Mouse (Mus musculus) neural tube, embryonic 14.5 days (tissue): ENCODE measurements around the gene Nfkbib. TPM values are rescaled to one million over a fixed set of nuclear protein-coding genes. Genes with fewer than 3 reads are reported as not detected.

Experiments used
- ATAC-seq: fragments of 200-750 bp; cut with Nextera tagmentation; 2 replicates; pipeline ENCODE4 v1.8.0; 2017; ENCODE audit warnings: low read depth, mild to moderate bottlenecking, moderate TSS enrichment, moderate library complexity
- H3K27ac ChIP-seq: fragments of 300-500 bp; sonication (generic); 2 replicates; pipeline ENCODE4 v1.5.1; 2014; ENCODE audit warnings: low read depth, mild to moderate bottlenecking, control low read depth, low read length, moderate library complexity, mixed read lengths
- H3K27me3 ChIP-seq: fragments of 300-500 bp; sonication (generic); 2 replicates; pipeline ENCODE4 v1.6.1; 2014; ENCODE audit warnings: low read length; ENCODE audit not compliant: control insufficient read depth, insufficient read depth
- H3K36me3 ChIP-seq: fragments of 300-500 bp; sonication (generic); 2 replicates; pipeline ENCODE4 v1.6.1; 2014; ENCODE audit warnings: low read length, mixed read lengths; ENCODE audit not compliant: control insufficient read depth, insufficient read depth
- H3K4me1 ChIP-seq: fragments of 300-500 bp; sonication (generic); 2 replicates; pipeline ENCODE4 v1.6.1; 2014; ENCODE audit warnings: low read length; ENCODE audit not compliant: control insufficient read depth, insufficient read depth
- H3K4me2 ChIP-seq: fragments of 300-500 bp; sonication (generic); 2 replicates; pipeline ENCODE4 v1.6.1; 2014; ENCODE audit warnings: mild to moderate bottlenecking, low read depth, low read length, control low read depth
- H3K4me3 ChIP-seq: fragments of 300-500 bp; sonication (generic); 2 replicates; pipeline ENCODE4 v1.5.1; 2014; ENCODE audit warnings: low read depth, low read length, control low read depth, mixed read lengths
- H3K9ac ChIP-seq: fragments of 300-500 bp; sonication (generic); replicated peaks from 2 replicates; pipeline ENCODE4 v1.6.1; 2014; ENCODE audit warnings: low read depth, mild to moderate bottlenecking, control low read depth, low read length, mixed read lengths
- H3K9me3 ChIP-seq: fragments of 300-500 bp; sonication (generic); 2 replicates; pipeline ENCODE4 v1.6.1; 2016; ENCODE audit warnings: low read length; ENCODE audit not compliant: control insufficient read depth
- WGBS: fragments of 180-500 bp; shearing (Covaris S2); extraction: QIAGEN DNeasy Blood & Tissue Kit; methylation state at CpG from one replicate; pipeline ENCODE4 v1.1.7; 2014; 5-methylcytosine and 5-hydroxymethylcytosine counted together
- polyA plus RNA-seq: library from polyadenylated mRNA; unstranded; fragments of >200 nt; fragmentation: Nextera tagmentation; extraction: Ambion mirVana; gene quantifications from 2 replicates; pipeline ENCODE4 v1.2.1, GENCODE M21; 2014

Nfkbib gene
- polyA plus RNA-seq, 1 experiment from 2014 or later, result 77.8 TPM

DNA sequence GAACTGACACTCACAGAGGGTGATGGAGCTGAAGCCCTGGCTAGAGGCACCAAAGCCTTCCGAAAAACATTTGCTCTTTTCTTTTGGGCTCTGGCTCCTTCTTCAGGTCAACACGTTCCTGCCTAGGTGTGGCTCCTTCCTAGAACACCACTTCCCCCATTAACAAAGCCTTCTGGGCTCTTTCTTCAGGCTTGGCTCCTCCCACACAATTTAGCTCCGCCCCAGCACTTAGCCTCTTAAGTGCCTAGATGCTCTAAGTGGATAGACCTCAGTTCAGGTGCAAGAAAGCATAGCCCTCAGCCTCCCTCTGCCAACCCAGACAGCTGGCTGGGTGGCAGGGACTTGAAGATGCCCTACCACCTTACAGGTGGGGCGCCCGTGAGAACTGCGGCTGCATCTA, 31.6 kb downstream of the Nfkbib start:
- peaks cover 7% of the 10 kb centered on the region; the same call in 1 of the 2 replicates for H3K4me1 ChIP-seq
- no peaks in the 10 kb centered on the region for H3K36me3 ChIP-seq
- H3K27ac ChIP-seq, result no peak overlapping the region
- peaks cover 5% of the 10 kb centered on the region; the same call in 1 of the 2 replicates for H3K27me3 ChIP-seq
- no peak for ATAC-seq
- H3K4me3 ChIP-seq, result no peak overlapping the region
- H3K4me2 ChIP-seq, result no peak overlapping the region
- WGBS, result 81% methylated on average over 6 of the region's 6 CpGs
- no peak overlapping the region for H3K9ac ChIP-seq
- H3K9me3 ChIP-seq, result no peaks in the 10 kb centered on the region

DNA sequence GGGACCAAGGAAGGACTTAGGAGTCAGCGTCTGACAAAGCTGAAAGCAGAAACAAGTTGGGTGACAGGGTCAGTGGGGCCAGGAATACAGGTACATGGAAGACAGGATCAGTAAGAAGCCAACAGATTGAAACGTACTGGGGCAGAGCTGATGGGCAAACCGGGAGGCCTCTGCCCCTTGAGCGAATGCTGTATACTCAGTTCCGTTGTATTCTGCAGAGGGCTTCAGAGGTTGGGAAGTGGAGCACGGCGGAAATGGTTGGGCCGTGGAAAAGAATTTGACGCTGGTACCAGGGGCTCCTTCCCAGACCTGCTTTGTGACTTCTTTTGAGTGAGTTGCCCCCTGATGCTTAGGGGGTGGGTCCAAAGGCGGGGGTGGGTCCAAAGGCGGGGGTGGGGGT, 34.1 kb downstream of the Nfkbib start:
- peak overlapping the region; percentile 56 for H3K4me2 ChIP-seq
- ATAC-seq, result no peak
- H3K4me3 ChIP-seq, result peak overlapping the region; percentile 36; the same call in 1 of the 2 replicates
- 8% methylated on average over 11 of the region's 11 CpGs for WGBS
- H3K9me3 ChIP-seq, result no peaks in the 10 kb centered on the region
- H3K27ac ChIP-seq, result no peak overlapping the region
- H3K4me1 ChIP-seq, result peaks cover 5% of the 10 kb centered on the region; the same call in 1 of the 2 replicates
- H3K9ac ChIP-seq, result no peak overlapping the region
- no peaks in the 10 kb centered on the region for H3K36me3 ChIP-seq
- peaks cover 5% of the 10 kb centered on the region; the same call in 1 of the 2 replicates for H3K27me3 ChIP-seq

DNA sequence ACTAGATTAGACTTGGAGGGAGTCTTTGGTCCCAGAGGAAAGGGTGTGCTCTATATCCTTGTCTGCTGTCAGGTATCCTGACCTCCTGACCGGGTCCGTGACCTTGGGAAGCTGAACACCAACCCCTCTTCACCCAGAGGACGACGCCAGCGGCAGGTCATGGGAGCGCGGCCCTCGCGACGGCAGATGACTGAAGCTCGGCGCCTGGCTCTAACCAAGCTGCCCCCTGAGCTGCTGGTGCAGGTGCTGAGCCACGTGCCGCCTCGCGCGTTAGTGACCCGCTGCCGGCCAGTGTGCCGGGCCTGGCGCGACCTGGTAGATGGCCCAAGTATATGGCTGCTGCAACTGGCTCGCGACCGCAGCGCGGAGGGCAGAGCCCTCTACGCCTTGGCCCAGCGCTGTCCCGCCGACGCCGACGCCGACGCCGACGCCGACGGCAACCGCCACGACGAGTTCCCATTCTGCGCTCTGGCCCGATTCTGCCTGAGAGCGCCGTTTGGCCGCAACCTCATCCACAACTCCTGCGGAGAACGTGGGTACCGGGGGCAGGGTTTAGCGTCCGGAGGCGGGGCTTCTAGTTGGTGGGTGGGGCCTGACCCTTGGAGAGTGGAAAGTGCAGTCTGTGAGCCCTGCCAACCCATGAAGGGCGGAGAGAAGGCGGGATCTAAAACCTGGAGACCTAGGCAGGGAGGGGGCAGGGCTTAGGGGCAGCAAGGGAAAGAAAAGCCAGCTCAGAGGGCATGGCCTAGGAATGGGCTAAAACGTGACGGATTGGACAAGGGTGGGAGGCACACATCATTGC, 34.8 kb downstream of the Nfkbib start:
- Histone ChIP-seq H3K4me1 (peaks cover 5% of the 10 kb centered on the region; the same call in 1 of the 2 replicates), H3K27ac (no peak overlapping the region)
- WGBS, result 3% methylated on average over 58 of the region's 58 CpGs

DNA sequence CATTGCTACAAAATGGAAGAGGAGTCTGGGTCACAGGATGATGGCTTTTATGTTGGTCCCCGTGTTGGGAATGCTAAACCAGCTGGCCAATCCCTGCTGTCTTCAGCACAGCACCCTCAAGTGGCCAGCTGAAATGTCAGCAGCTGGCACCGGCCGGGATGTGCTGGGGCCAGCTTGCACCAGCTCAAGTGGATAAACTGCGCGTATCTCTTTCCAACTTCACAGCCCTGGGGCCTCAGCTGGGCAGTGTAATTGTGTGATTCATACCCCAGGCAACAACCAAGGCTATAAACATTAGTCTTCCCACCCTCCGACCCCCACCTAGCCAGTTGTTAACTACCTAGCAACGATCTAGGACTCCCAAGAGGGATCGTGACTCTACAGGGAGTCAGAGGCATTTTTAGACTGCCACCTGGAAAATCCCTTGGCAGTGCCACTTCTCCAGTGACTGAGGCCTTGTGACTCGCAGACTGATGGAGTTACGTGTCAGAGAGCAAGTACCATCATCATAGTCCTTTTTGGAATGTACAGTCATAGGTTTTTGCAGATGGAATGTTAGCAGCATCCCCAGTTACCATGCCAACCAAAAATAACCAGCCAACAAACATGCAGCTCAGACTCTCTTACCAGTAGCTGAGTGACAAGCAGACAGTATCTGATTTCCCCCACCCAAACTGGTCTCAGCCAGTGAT, 39.5 kb downstream of the Nfkbib start:
- no peaks in the 10 kb centered on the region for H3K9me3 ChIP-seq
- H3K36me3 ChIP-seq, result no peaks in the 10 kb centered on the region
- no peak overlapping the region for H3K4me2 ChIP-seq
- peaks cover 5% of the 10 kb centered on the region; the same call in 1 of the 2 replicates for H3K27me3 ChIP-seq
- WGBS, result 25% methylated on average over 10 of the region's 10 CpGs
- ATAC-seq, result peak; percentile 55
- H3K4me1 ChIP-seq, result peaks cover 5% of the 10 kb centered on the region; the same call in 1 of the 2 replicates
- H3K9ac ChIP-seq, result no peak overlapping the region
- H3K4me3 ChIP-seq, result no peak overlapping the region
- H3K27ac ChIP-seq, result no peak overlapping the region

More for the DNA sequence above, 34.8 kb downstream of the Nfkbib start:
- Histone ChIP-seq H3K27me3 (peaks cover 5% of the 10 kb centered on the region; the same call in 1 of the 2 replicates), H3K4me3 (peak overlapping the region; percentile 36), H3K4me2 (peak overlapping the region; percentile 56), H3K9ac (peak overlapping the region; percentile 41; the same call in 1 of the 2 replicates), H3K36me3 (no peaks in the 10 kb centered on the region), H3K9me3 (no peaks in the 10 kb centered on the region)
- peak; percentile 58; the same call in 1 of the 2 replicates for ATAC-seq

DNA sequence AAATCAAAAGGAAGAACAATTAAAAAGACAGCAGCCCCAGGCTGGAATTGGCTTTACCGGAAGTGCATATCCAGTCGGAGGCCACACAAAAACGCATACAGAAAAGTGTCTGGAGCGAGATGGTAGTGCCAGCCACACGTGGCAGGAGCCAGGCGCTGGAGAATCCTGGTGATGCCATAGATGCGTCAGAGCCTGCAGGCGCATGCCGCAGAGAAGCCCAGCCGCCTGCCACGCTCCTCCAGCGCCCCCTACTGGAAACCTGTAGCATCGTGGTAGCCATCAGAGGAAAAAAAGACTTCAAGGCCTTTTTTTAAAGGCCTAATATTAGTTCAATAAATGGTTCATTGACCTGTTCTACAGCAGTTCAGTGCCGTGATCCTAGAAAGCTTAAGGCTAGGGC, 40.7 kb downstream of the Nfkbib start:
- no peak overlapping the region for H3K9ac ChIP-seq
- no peaks in the 10 kb centered on the region for H3K9me3 ChIP-seq
- 7% methylated on average over 14 of the region's 14 CpGs for WGBS
- no peak overlapping the region for H3K4me3 ChIP-seq
- no peak overlapping the region for H3K4me2 ChIP-seq
- no peak overlapping the region for H3K27ac ChIP-seq
- no peaks in the 10 kb centered on the region for H3K4me1 ChIP-seq
- no peaks in the 10 kb centered on the region for H3K36me3 ChIP-seq
- no peaks in the 10 kb centered on the region for H3K27me3 ChIP-seq
- peak; percentile 81; the same call in 1 of the 2 replicates for ATAC-seq

DNA sequence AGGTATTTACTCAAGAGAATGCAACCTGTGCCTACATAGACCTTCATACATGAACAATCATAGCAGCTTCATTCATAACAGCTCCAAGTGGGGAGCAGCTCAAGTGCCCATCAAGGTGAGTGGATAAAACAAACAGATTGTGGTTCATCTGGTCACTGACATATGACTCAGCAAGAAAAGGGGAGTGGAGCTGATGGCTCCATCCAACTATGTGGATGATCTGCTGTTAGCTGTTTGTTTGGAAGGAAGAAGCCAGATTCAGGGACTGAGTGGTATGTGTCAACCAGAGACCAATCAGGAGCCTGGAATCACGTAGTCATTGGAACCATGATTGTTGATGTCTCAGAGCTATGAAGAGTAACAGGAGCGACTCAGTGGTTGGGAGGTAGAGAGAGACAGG, 42.7 kb downstream of the Nfkbib start:
- no peak for ATAC-seq
- Histone ChIP-seq H3K27ac (no peak overlapping the region), H3K9ac (no peak overlapping the region), H3K27me3 (no peaks in the 10 kb centered on the region), H3K4me1 (no peaks in the 10 kb centered on the region), H3K9me3 (no peaks in the 10 kb centered on the region), H3K36me3 (no peaks in the 10 kb centered on the region), H3K4me3 (no peak overlapping the region), H3K4me2 (no peak overlapping the region)
- 97% methylated on average over 2 of the region's 2 CpGs for WGBS

DNA sequence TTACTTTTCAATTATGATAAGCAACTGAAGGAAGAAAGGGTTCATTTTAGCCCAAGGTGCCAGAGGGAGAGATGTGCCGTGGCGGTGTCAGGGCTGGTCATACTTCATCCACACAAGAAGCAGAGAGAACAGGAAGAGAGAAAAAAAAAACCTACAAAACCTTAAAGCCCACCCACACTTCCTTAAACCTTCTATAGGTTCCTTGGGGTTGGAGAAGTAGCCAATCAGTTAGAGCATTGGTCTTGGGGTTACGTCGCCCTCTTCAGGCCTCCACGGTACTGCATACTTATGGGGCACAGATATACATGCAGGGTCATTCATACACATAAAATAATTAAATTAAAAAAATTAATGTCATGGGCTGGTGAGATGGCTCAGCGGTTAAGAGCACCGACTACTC, 45.2 kb downstream of the Nfkbib start:
- WGBS, result 90% methylated on average over 7 of the region's 7 CpGs
- Histone ChIP-seq H3K4me3 (no peak overlapping the region), H3K4me2 (no peak overlapping the region), H3K36me3 (no peaks in the 10 kb centered on the region), H3K27ac (no peak overlapping the region), H3K9ac (no peak overlapping the region), H3K27me3 (no peaks in the 10 kb centered on the region), H3K4me1 (no peaks in the 10 kb centered on the region), H3K9me3 (no peaks in the 10 kb centered on the region)
- no peak for ATAC-seq

DNA sequence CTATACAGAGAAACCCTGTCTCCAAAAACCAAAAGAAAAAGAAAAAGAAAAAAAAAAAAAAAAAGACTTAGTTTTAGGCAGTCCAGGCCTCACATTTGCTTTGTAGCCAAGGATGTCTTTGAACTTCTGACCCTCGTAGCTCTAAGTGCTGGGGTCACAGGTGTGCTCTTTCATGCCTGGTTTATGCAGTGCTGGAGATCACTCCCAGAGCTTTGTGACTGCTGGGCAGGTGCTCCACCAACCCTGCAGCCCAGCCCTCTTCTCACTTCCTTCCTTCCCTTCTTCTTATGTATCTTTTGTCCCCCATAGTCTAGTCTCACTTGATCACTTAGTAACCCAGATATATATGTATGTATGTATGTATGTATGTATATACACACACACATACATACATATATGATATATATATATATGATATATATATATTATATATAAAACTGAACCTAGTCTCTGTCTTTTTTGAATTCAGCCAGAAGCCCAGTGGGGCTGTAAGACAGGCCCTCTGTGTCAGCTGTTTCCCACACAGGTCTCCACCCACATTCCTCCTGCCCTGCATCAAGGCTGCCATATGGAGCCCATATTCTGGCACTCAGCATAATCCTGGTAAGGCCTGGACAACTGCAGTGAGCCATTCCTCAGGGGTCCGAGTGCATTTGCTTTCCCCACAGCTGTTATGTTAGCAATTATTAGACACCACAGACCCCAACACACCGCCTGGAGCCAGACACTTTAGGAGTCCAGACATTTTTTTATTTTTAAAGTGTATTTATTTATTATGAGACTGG, 46.4 kb downstream of the Nfkbib start:
- Histone ChIP-seq H3K9me3 (no peaks in the 10 kb centered on the region), H3K9ac (no peak overlapping the region), H3K4me3 (no peak overlapping the region), H3K4me2 (no peak overlapping the region), H3K4me1 (no peaks in the 10 kb centered on the region), H3K27me3 (no peaks in the 10 kb centered on the region), H3K27ac (no peak overlapping the region), H3K36me3 (no peaks in the 10 kb centered on the region)
- WGBS, result 59% methylated on average over 3 of the region's 3 CpGs
- no peak for ATAC-seq
